Mouse (Mus musculus) neural tube, embryonic 12.5 days (tissue): ENCODE data around the gene Cacybp. TPM values are rescaled to one million over a fixed set of nuclear protein-coding genes. Genes with fewer than 3 reads are reported as not detected.

ENCODE experiments used
- ATAC-seq: fragments of 200-750 bp; cut with Nextera tagmentation; 2 replicates; pipeline ENCODE4 v1.8.0; 2017; ENCODE audit warnings: low read depth, mild to moderate bottlenecking, moderate TSS enrichment, moderate library complexity; ENCODE audit not compliant: low FRiP score
- H3K27ac ChIP-seq: fragments of 300-500 bp; sonication (generic); 2 replicates; pipeline ENCODE4 v1.5.1; 2016
- H3K27me3 ChIP-seq: fragments of 300-500 bp; sonication (generic); replicated peaks from 2 replicates; pipeline ENCODE4 v1.6.1; 2016; ENCODE audit warnings: mild to moderate bottlenecking
- H3K36me3 ChIP-seq: fragments of 300-500 bp; sonication (generic); 2 replicates; pipeline ENCODE4 v1.6.1; 2016; ENCODE audit warnings: mild to moderate bottlenecking
- H3K4me1 ChIP-seq: fragments of 300-500 bp; sonication (generic); 2 replicates; pipeline ENCODE4 v1.6.1; 2016
- H3K4me2 ChIP-seq: fragments of 300-500 bp; sonication (generic); replicated peaks from 2 replicates; pipeline ENCODE4 v1.6.1; 2016; ENCODE audit warnings: mild to moderate bottlenecking
- H3K4me3 ChIP-seq: fragments of 300-500 bp; sonication (generic); 2 replicates; pipeline ENCODE4 v1.5.1; 2016
- H3K9ac ChIP-seq: fragments of 300-500 bp; sonication (generic); 2 replicates; pipeline ENCODE4 v1.6.1; 2016; ENCODE audit warnings: mild to moderate bottlenecking
- H3K9me3 ChIP-seq: fragments of 300-500 bp; sonication (generic); 2 replicates; pipeline ENCODE4 v1.6.1; 2016; ENCODE audit warnings: mild to moderate bottlenecking
- WGBS: fragments of 180-500 bp; shearing (Covaris S2); methylation state at CpG from one replicate; pipeline ENCODE4 v1.1.7; 2016; 5-methylcytosine and 5-hydroxymethylcytosine counted together
- polyA plus RNA-seq: library from polyadenylated mRNA; unstranded; fragments of >200 nt; fragmentation: Nextera tagmentation; extraction: Ambion mirVana; gene quantifications from 2 replicates; pipeline ENCODE4 v1.2.1, GENCODE M21; 2016

The Cacybp gene
- polyA plus RNA-seq, 1 experiment from 2014 or later: 245 TPM

DNA sequence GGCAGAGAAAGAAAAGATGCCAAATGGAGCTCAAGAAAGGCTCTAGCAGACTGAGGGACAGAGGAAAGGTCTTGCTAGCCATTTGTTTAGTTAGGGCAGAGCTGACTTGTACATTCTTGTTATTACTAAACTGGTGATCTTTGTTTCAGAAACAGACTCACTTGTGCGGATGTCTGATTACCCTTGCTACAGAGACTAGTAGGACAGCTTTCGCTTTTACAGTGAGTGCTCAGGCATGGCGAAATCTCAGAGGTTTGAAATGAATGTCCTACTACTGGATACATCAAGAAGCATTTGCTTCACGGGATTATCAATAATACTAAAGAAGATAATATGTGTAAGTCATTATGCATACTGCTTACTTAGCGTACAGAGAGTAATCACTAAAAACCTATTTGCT, 32.0 kb upstream of the Cacybp start:
- H3K4me1 ChIP-seq: no peaks in the 10 kb centered on the region
- no peak overlapping the region for H3K4me3 ChIP-seq
- 92% methylated on average over 5 of the region's 5 CpGs for WGBS
- H3K36me3 ChIP-seq: no peaks in the 10 kb centered on the region
- H3K9me3 ChIP-seq: no peaks in the 10 kb centered on the region
- H3K9ac ChIP-seq: no peak overlapping the region
- ATAC-seq: no peak
- no peak overlapping the region for H3K4me2 ChIP-seq
- no peak overlapping the region for H3K27ac ChIP-seq
- H3K27me3 ChIP-seq: no peaks in the 10 kb centered on the region

DNA sequence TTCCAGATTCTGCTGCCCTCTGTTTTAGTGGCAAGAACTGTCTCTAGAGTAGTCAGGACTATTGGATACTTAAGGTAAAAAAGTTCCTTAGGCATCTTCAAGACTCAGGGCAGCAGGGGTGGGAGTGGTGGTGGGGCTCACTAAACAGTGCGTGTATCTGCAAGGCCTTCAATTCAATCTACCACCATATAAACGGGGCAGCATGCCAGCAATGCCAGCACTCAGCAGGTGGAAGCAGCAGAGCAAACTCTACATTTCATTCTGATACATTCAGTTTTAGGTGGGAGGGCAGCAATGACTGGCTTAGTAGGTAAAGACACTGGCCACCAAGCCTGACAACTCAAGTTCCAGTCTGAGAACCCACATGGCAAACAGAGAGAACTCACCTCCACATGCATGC, 27.4 kb upstream of the Cacybp start:
- no peak overlapping the region for H3K27ac ChIP-seq
- no peak overlapping the region for H3K4me3 ChIP-seq
- no peak overlapping the region for H3K9ac ChIP-seq
- 85% methylated on average over 2 of the region's 2 CpGs for WGBS
- no peaks in the 10 kb centered on the region for H3K9me3 ChIP-seq
- no peak overlapping the region for H3K4me2 ChIP-seq
- no peaks in the 10 kb centered on the region for H3K36me3 ChIP-seq
- no peak for ATAC-seq
- no peaks in the 10 kb centered on the region for H3K27me3 ChIP-seq
- no peaks in the 10 kb centered on the region for H3K4me1 ChIP-seq

GRCm38 (mm10) chr1:160238852-160239443, 26.3 kb upstream of the Cacybp start:
- Histone ChIP-seq H3K9me3 (no peaks in the 10 kb centered on the region), H3K27ac (no peak overlapping the region), H3K4me3 (no peak overlapping the region), H3K4me2 (no peak overlapping the region), H3K27me3 (no peaks in the 10 kb centered on the region), H3K4me1 (no peaks in the 10 kb centered on the region), H3K36me3 (no peaks in the 10 kb centered on the region), H3K9ac (no peak overlapping the region)
- ATAC-seq: no peak
- 78% methylated on average over 1 of the region's 1 CpGs for WGBS

- Histone ChIP-seq H3K27ac (no peak overlapping the region), H3K4me3 (no peak overlapping the region), H3K36me3 (no peaks in the 10 kb centered on the region), H3K27me3 (no peaks in the 10 kb centered on the region), H3K4me2 (no peak overlapping the region), H3K4me1 (no peaks in the 10 kb centered on the region), H3K9ac (no peak overlapping the region), H3K9me3 (no peaks in the 10 kb centered on the region)
- no peak for ATAC-seq
- WGBS: 89% methylated on average over 2 of the region's 2 CpGs
Measured at GRCm38 (mm10) chr1:160237981-160238380, 25.3 kb upstream of the Cacybp start.

DNA sequence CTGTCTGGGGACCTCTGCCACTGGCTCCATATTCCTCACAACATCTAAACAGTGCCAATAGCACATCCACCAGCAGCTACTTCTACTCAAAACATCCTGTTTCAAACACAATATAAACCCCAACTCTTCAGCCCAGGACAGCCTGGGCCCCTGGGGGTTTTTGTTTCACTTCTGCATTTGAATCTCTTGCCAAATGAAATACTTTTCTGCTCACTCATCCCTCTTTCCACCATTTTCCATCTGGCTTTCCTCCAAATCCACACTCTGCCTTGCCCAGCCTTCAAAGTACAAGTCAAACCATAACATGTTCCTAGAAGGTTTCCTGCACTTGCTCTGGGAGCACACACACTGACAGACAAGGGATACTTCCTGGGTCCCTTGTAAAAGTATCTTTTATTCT, 21.2 kb upstream of the Cacybp start:
- Histone ChIP-seq H3K27me3 (no peaks in the 10 kb centered on the region), H3K9me3 (no peaks in the 10 kb centered on the region), H3K4me1 (no peaks in the 10 kb centered on the region), H3K9ac (no peak overlapping the region), H3K4me2 (no peak overlapping the region), H3K4me3 (no peak overlapping the region), H3K27ac (no peak overlapping the region), H3K36me3 (no peaks in the 10 kb centered on the region)
- no peak for ATAC-seq

- H3K27ac ChIP-seq: no peak overlapping the region
- H3K4me2 ChIP-seq: no peak overlapping the region
- H3K9ac ChIP-seq: no peak overlapping the region
- no peaks in the 10 kb centered on the region for H3K27me3 ChIP-seq
- no peaks in the 10 kb centered on the region for H3K36me3 ChIP-seq
- H3K4me3 ChIP-seq: no peak overlapping the region
- 72% methylated on average over 3 of the region's 3 CpGs for WGBS
- ATAC-seq: no peak
- no peaks in the 10 kb centered on the region for H3K9me3 ChIP-seq
- no peaks in the 10 kb centered on the region for H3K4me1 ChIP-seq
Measured at GRCm38 (mm10) chr1:160232113-160232512, 19.4 kb upstream of the Cacybp start.

GRCm38 (mm10) chr1:160231013-160231412, 18.3 kb upstream of the Cacybp start:
- Histone ChIP-seq H3K9me3 (no peaks in the 10 kb centered on the region), H3K4me1 (no peaks in the 10 kb centered on the region), H3K27ac (no peak overlapping the region), H3K27me3 (no peaks in the 10 kb centered on the region), H3K9ac (no peak overlapping the region), H3K36me3 (no peaks in the 10 kb centered on the region), H3K4me2 (no peak overlapping the region), H3K4me3 (no peak overlapping the region)
- no peak for ATAC-seq
- 70% methylated on average over 4 of the region's 4 CpGs for WGBS

DNA sequence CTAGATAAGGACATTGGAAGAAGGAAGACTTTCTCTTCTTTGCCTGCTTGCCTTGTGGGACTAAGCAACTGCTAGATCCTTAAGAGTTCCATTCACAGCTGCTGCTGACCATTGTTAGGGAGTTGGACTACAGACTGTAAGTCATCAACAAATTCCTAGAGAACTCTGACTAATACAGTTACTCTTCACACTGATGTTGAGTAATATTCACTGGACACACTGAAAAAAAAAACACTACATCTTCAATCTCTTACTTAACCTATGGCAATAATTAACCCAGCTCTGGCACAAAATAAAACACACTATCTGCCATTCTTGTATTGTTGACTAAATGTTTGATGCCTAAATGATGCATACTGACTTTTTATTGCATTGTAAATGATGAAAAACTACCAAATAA, 15.2 kb upstream of the Cacybp start:
- H3K4me2 ChIP-seq: no peak overlapping the region
- H3K36me3 ChIP-seq: no peaks in the 10 kb centered on the region
- no peak for ATAC-seq
- no peaks in the 10 kb centered on the region for H3K4me1 ChIP-seq
- H3K27me3 ChIP-seq: no peaks in the 10 kb centered on the region
- no peaks in the 10 kb centered on the region for H3K9me3 ChIP-seq
- no peak overlapping the region for H3K9ac ChIP-seq
- H3K27ac ChIP-seq: no peak overlapping the region
- H3K4me3 ChIP-seq: no peak overlapping the region

DNA sequence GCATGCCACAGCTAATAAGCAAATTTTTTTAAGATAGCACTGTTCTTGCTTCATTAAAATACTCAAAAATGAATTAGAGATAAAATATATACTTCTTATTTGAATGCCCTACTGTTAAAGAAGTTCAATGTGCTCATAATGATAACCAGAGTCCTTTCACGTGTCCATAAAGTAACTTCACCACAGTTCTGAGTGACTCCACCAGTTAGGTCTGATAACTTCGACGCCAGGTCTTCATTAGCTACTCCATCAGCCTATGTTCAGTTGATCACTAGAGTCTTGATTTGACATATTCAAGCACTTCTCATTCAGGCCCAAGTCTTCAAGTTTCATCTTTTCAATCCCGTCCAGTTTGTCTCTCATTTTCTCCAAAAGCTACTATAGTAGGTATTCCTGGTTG, 14.5 kb upstream of the Cacybp start:
- Histone ChIP-seq H3K27me3 (no peaks in the 10 kb centered on the region), H3K27ac (no peak overlapping the region), H3K4me3 (no peak overlapping the region), H3K4me1 (no peaks in the 10 kb centered on the region), H3K4me2 (no peak overlapping the region), H3K9me3 (no peaks in the 10 kb centered on the region), H3K36me3 (no peaks in the 10 kb centered on the region), H3K9ac (no peak overlapping the region)
- ATAC-seq: no peak
- WGBS: 90% methylated on average over 4 of the region's 4 CpGs

DNA sequence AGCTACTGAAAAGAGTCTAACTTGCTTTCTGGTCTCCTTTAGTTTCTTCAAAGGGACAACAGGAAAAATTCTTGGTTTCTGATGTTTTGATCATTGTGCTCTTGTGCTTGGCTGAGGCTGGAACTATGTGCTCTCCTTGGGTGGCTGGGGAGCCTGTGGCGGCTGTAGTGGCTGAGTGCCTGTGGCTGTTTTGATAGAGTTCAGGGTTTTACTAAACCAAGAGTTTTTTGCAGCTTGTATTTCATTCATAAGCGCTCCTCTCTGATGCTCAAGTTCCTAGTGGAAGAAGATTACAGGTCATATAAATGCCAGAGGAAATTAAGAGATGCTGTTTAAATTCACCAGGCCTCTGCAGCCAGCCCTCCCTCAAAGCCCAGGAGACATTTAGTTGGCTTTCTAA, 11.4 kb upstream of the Cacybp start:
- Histone ChIP-seq H3K4me1 (no peaks in the 10 kb centered on the region), H3K36me3 (no peaks in the 10 kb centered on the region), H3K4me3 (no peak overlapping the region), H3K9ac (no peak overlapping the region), H3K9me3 (no peaks in the 10 kb centered on the region), H3K4me2 (no peak overlapping the region), H3K27ac (no peak overlapping the region), H3K27me3 (no peaks in the 10 kb centered on the region)
- 71% methylated on average over 2 of the region's 2 CpGs for WGBS
- ATAC-seq: no peak

GRCm38 (mm10) chr1:160217898-160218297, 5.2 kb upstream of the Cacybp start:
- Histone ChIP-seq H3K27me3 (no peaks in the 10 kb centered on the region), H3K4me1 (no peaks in the 10 kb centered on the region), H3K27ac (no peak overlapping the region), H3K9ac (no peak overlapping the region), H3K9me3 (no peaks in the 10 kb centered on the region), H3K4me2 (no peak overlapping the region), H3K36me3 (no peaks in the 10 kb centered on the region), H3K4me3 (no peak overlapping the region)
- ATAC-seq: no peak
- WGBS: 82% methylated on average over 3 of the region's 3 CpGs

DNA sequence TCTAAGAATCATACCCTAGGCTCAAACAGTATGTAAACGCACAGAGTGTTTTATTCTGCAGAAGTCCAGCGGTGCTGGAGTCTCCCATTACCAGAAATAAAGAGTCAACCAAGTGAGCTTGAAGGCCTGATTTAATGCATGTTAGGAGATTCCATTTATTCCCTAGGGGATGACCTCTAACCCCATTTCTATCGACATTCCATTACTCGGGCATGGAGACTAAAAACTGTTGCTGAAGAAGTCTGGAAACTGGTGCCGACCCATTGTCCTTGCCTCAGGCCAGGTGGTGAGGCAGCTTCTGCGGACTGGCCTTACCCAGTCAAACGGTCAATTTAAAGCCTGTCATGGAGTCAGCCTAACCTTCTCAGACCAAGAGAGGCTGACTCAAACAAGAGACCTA, 1.5 kb upstream of the Cacybp start:
- no peak for ATAC-seq
- WGBS: 55% methylated on average over 7 of the region's 7 CpGs
- no peak overlapping the region for H3K9ac ChIP-seq
- no peak overlapping the region for H3K4me3 ChIP-seq
- no peak overlapping the region for H3K27ac ChIP-seq
- H3K9me3 ChIP-seq: no peaks in the 10 kb centered on the region
- peaks cover 13% of the 10 kb centered on the region for H3K4me1 ChIP-seq
- H3K36me3 ChIP-seq: no peaks in the 10 kb centered on the region
- peak overlapping the region; percentile 70 for H3K4me2 ChIP-seq
- no peaks in the 10 kb centered on the region for H3K27me3 ChIP-seq

DNA sequence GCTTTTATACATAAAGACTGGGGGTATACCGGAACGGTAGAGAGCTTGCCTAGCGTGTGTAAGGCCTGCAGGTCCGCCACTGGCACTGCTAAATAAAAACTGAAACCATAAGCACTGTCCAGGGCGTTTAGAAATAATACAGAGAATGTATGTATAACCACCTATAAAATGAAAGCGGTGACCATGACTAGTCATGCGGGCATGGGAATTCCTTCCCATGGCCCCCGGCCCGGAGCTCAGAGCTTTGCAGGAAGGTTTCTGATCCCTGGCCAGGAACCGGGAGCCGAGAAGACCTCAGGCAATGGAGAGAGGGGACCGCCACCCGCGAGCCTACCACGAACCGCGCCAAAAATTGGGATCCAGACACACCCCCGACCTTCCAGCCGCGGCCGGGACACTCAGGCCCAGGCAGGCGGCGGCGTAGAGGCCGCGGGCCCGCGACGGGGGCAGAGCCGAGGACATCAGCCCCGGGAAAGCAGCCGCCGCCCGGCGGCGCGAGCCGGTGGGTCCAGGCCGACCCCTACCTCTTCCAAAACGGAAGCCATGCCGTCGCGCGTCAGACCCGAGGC, 468 bp downstream of the Cacybp start:
- WGBS: under 1% methylated on average over 45 of the region's 45 CpGs
- no peaks in the 10 kb centered on the region for H3K27me3 ChIP-seq
- H3K4me3 ChIP-seq: peak overlapping the region; percentile 89
- H3K9me3 ChIP-seq: no peaks in the 10 kb centered on the region
- ATAC-seq: peak; percentile 78
- peaks cover 8% of the 10 kb centered on the region for H3K36me3 ChIP-seq
- H3K27ac ChIP-seq: peak overlapping the region; percentile 87
- H3K9ac ChIP-seq: peak overlapping the region; percentile 89
- peaks cover 13% of the 10 kb centered on the region for H3K4me1 ChIP-seq
- peak overlapping the region; percentile 70 for H3K4me2 ChIP-seq
